Mouse (Mus musculus): ENCODE results near the gene Zfp318.

DNA sequence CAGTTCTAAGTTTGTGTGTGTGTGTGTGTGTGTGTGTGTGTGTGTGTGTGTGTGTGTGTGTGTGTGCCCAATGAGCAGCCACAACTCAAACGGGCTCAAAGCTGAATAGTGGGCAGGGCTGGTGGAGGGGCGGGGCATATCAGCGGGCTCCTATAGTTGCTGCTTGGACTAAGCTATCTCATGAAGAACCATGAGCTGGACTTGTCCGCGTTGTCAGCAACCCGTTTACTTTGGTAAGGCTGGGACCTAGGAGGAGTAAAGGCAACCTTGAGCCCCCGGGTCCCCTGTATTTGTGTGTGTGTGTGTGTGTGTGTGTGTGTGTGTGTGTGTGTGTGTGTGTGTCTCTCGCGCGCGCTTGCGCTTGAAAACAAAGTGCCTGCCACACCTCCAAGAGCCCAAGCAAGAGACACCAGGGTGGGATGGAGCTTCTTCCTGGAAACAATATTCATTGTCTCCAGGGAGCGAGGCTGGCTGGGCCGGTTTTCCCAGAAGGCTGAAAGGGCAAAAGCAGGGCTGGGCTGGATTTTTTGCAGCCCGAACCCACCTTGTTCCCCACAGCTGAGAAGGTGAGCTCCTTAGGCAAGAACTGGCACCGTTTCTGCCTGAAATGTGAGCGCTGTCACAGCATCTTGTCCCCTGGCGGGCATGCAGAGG is 45.4 kb downstream of the Zfp318 start, which contains the start of gene Crip3:
- TF ChIP-seq CTCF (IDR thresholded peaks at IDR 0.05; ENCODE audit: borderline replicate concordance, control insufficient read depth, extremely low read depth, insufficient read depth, low read length, poor library complexity) (no peak), POLR2A (IDR thresholded peaks at IDR 0.05; ENCODE audit: control insufficient read depth, extremely low read depth, insufficient read depth, low read length, poor library complexity) (no peak)

Measured in thymus, adult 2 months (tissue).